ENCODE assay signal across 8 mouse cellular contexts in genomic region chr5:115011217-115011518, GRCm38 (mm10). TPM values are rescaled to one million over a fixed set of nuclear protein-coding genes. Genes with fewer than 3 reads are reported as not detected.
A peak's percentile ranks its signal among the peaks of the same experiment; 100 is the strongest.
DNase-seq lines count a peak whose midpoint lies in the region; ATAC-seq and TF ChIP-seq lines count a peak whose summit lies in the region.

No protein-coding gene starts in this region.

- peak overlapping the region; percentile 100 for H3K9ac ChIP-seq in heart, embryonic 13.5 days
- H3K9ac ChIP-seq in ES-Bruce4 (ENCODE audit: low read depth, poor library complexity, severe bottlenecking), result peak overlapping the region; percentile 99
- H3K9ac ChIP-seq in forebrain, embryonic 15.5 days (replicated peaks), result peak overlapping the region; percentile 88
- peak overlapping the region; percentile 99 for H3K9ac ChIP-seq in liver, postnatal 0 days (replicated peaks)

- TF ChIP-seq CTCF in ES-Bruce4 (IDR thresholded peaks at IDR 0.05; ENCODE audit: low read depth, low read length), result no peak
- TF ChIP-seq CTCF in liver, postnatal 0 days (IDR thresholded peaks at IDR 0.05; ENCODE audit: low read depth), result no peak

- H3K9me3 ChIP-seq in heart, embryonic 13.5 days, result no peaks in the 10 kb centered on the region
- no peaks in the 10 kb centered on the region for H3K9me3 ChIP-seq in ES-Bruce4 (replicated peaks; ENCODE audit: control insufficient read depth, insufficient read depth, low read length, poor library complexity, severe bottlenecking)
- H3K9me3 ChIP-seq in forebrain, embryonic 15.5 days, result no peaks in the 10 kb centered on the region
- H3K9me3 ChIP-seq in liver, postnatal 0 days (ENCODE audit: low read length), result no peaks in the 10 kb centered on the region

- WGBS in heart, embryonic 13.5 days, result under 1% methylated on average over 36 of the region's 57 CpGs
- WGBS in forebrain, embryonic 15.5 days, result 0% methylated on average over 41 of the region's 57 CpGs
- WGBS in liver, postnatal 0 days (ENCODE audit: insufficient replicate concordance), result 0% methylated on average over 25 of the region's 57 CpGs

- no peaks in the 10 kb centered on the region for H3K36me3 ChIP-seq in heart, embryonic 13.5 days
- no peaks in the 10 kb centered on the region for H3K36me3 ChIP-seq in ES-Bruce4 (ENCODE audit: control insufficient read depth, insufficient read depth, low read length, poor library complexity, severe bottlenecking)
- H3K36me3 ChIP-seq in forebrain, embryonic 15.5 days, result no peaks in the 10 kb centered on the region
- H3K36me3 ChIP-seq in liver, postnatal 0 days (replicated peaks; ENCODE audit: insufficient read depth, low read length), result no peaks in the 10 kb centered on the region

- H3K4me3 ChIP-seq in heart, embryonic 13.5 days, result peak overlapping the region; percentile 92
- peak overlapping the region; percentile 93 for H3K4me3 ChIP-seq in ES-Bruce4 (ENCODE audit: low read depth, low read length)
- peak overlapping the region; percentile 73 for H3K4me3 ChIP-seq in forebrain, embryonic 15.5 days
- H3K4me3 ChIP-seq in liver, postnatal 0 days (ENCODE audit: low read depth, low read length), result peak overlapping the region; percentile 97

- no peak for TF ChIP-seq POLR2A in ES-Bruce4 (IDR thresholded peaks at IDR 0.05; ENCODE audit: insufficient read depth, low read length)

- peak; percentile 28; the same call in 1 of the 2 replicates for ATAC-seq in heart, embryonic 13.5 days (ENCODE audit: extremely low read depth, insufficient number of reproducible peaks, low FRiP score, low TSS enrichment)
- peak; percentile 55; the same call in 1 of the 2 replicates for ATAC-seq in forebrain, embryonic 15.5 days (replicated peaks)
- peak; percentile 56 for ATAC-seq in liver, postnatal 0 days

- DNase-seq in heart, adult 18-20 months, result no peak
- no peak for DNase-seq in liver, postnatal 0 days
- DNase-seq in adrenal gland, adult 8-10 months, result no peak
- no peak for DNase-seq in kidney, adult 18-20 months
- no peak for DNase-seq in layer of hippocampus, adult 9-11 months

- no peak for TF ChIP-seq EP300 in ES-Bruce4 (IDR thresholded peaks at IDR 0.05; ENCODE audit: insufficient read depth, low read depth, low read length)
- TF ChIP-seq EP300 in liver, postnatal 0 days (IDR thresholded peaks at IDR 0.05; ENCODE audit: low read depth), result no peak

- H3K4me2 ChIP-seq in heart, embryonic 13.5 days, result peak overlapping the region; percentile 90
- peak overlapping the region; percentile 83 for H3K4me2 ChIP-seq in forebrain, embryonic 15.5 days (replicated peaks)
- peak overlapping the region; percentile 98 for H3K4me2 ChIP-seq in liver, postnatal 0 days (ENCODE audit: low read depth, low read length)

- peaks cover 48% of the 10 kb centered on the region for H3K4me1 ChIP-seq in heart, embryonic 13.5 days
- H3K4me1 ChIP-seq in ES-Bruce4 (ENCODE audit: control insufficient read depth, insufficient read depth, low read length), result peaks cover 5% of the 10 kb centered on the region
- H3K4me1 ChIP-seq in forebrain, embryonic 15.5 days, result peaks cover 42% of the 10 kb centered on the region
- H3K4me1 ChIP-seq in liver, postnatal 0 days (ENCODE audit: insufficient read depth), result peaks cover 52% of the 10 kb centered on the region

- H3K27ac ChIP-seq in heart, embryonic 13.5 days (replicated peaks), result peak overlapping the region; percentile 92
- no peak overlapping the region for H3K27ac ChIP-seq in ES-Bruce4 (ENCODE audit: insufficient read depth, low read length)
- peak overlapping the region; percentile 88 for H3K27ac ChIP-seq in forebrain, embryonic 15.5 days (replicated peaks)
- H3K27ac ChIP-seq in liver, postnatal 0 days (ENCODE audit: low read depth), result peak overlapping the region; percentile 96

- H3K27me3 ChIP-seq in heart, embryonic 13.5 days (replicated peaks), result no peaks in the 10 kb centered on the region
- no peaks in the 10 kb centered on the region for H3K27me3 ChIP-seq in ES-Bruce4 (ENCODE audit: control insufficient read depth, insufficient read depth, low read length, poor library complexity, severe bottlenecking)
- H3K27me3 ChIP-seq in forebrain, embryonic 15.5 days, result no peaks in the 10 kb centered on the region
- no peaks in the 10 kb centered on the region for H3K27me3 ChIP-seq in liver, postnatal 0 days (ENCODE audit: insufficient read depth, low read length)

RNA-seq across cellular contexts. Expression of gene Sppl3, which starts 0.2 kb away (rescaled TPM):
- polyA plus RNA-seq in heart, embryonic 13.5 days (2015; fragmentation: Nextera tagmentation; extraction: Ambion mirVana), result 6.5 and 6.9 TPM in 2 replicates
- total RNA-seq in heart, adult 18-20 months (2021), result 10 to 100 TPM; 30.1 to 32.2 TPM
- 69.2 and 80.9 TPM in 2 replicates for polyA plus RNA-seq in ES-Bruce4 (2011; ENCODE audit: insufficient read depth, insufficient read length, low read depth, missing spikeins)
- polyA plus RNA-seq in forebrain, embryonic 15.5 days (2015; fragmentation: Nextera tagmentation; extraction: Ambion mirVana), result 19.2 and 31.7 TPM in 2 replicates
- polyA plus RNA-seq in liver, postnatal 0 days (2015; fragmentation: Nextera tagmentation; extraction: Ambion mirVana), result 9.2 and 11.5 TPM in 2 replicates
- total RNA-seq in adrenal gland, adult 8-10 months (2022), result 10 to 100 TPM; 44.3 to 62.9 (median 56.7) TPM

RNA-seq across cellular contexts. Expression of gene Hnf1a, which starts 40.3 kb away (rescaled TPM):
- polyA plus RNA-seq in heart, embryonic 13.5 days (2015; fragmentation: Nextera tagmentation; extraction: Ambion mirVana), result 0.13 and 0.17 TPM in 2 replicates
- not detected for total RNA-seq in heart, adult 18-20 months (2021)
- 1.3 and 1.9 TPM in 2 replicates for polyA plus RNA-seq in ES-Bruce4 (2011; ENCODE audit: insufficient read depth, insufficient read length, low read depth, missing spikeins)
- polyA plus RNA-seq in forebrain, embryonic 15.5 days (2015; fragmentation: Nextera tagmentation; extraction: Ambion mirVana), result not detected in 2 replicates
- polyA plus RNA-seq in liver, postnatal 0 days (2015; fragmentation: Nextera tagmentation; extraction: Ambion mirVana), result 5.6 and 7.0 TPM in 2 replicates
- total RNA-seq in adrenal gland, adult 8-10 months (2022), result not detected
